Mouse (Mus musculus) right cerebral cortex, postnatal 36 days (tissue): ENCODE measurements around the gene Lrrc51.
A peak's percentile ranks its signal among the peaks of the same experiment; 100 is the strongest.
"Not testable (repeated sequence)": the region's sequence is repeated elsewhere in the genome, so short reads cannot be mapped to it uniquely, and the experiment has no call there.

Experiments used
- DNase-seq, 2 experiments: peaks; one replicate each; pipeline ENCODE4 v3.0.0; 2022; ENCODE audit warnings: low spot score in 2 of 2, mixed read lengths in 1 of 2

The Lrrc51 gene

DNA sequence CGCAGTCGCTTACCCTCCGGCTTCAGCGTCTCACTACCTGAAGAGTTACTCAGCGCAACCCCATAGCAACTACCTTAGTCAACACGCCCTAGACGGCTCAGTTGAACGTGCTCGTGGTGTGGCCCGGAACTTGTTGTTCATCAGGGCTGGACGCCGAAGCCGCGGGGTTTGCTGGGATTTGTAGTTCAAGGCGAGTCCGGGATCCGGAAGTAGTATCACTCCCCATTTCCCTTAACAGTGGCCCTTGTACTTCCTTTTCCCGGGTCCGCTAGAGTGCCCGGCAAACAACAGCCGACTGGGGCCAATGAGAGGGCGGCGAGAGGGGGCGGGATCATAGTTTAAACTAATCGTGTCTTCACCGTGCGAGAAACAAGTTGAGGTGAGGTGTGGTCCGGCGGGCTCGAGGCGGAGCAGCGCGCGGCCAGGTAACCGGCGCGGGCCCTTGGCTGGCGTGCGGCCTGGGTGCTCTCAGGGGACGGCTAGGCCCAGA, at the start of gene Lrrc51, which contains the start of gene Numa1:
Gene Lrrc51, minus strand, starts transcription at position 145 of the 490 bp plus-strand sequence.
Gene Numa1, plus strand, starts transcription at position 361 of the 490 bp plus-strand sequence.
- peak; percentile 97 to 98 for DNase-seq

- DNase-seq, result no peak
Observed at GRCm38 (mm10) chr7:101982735-101983134, 49.0 kb upstream of the Lrrc51 start.

DNA sequence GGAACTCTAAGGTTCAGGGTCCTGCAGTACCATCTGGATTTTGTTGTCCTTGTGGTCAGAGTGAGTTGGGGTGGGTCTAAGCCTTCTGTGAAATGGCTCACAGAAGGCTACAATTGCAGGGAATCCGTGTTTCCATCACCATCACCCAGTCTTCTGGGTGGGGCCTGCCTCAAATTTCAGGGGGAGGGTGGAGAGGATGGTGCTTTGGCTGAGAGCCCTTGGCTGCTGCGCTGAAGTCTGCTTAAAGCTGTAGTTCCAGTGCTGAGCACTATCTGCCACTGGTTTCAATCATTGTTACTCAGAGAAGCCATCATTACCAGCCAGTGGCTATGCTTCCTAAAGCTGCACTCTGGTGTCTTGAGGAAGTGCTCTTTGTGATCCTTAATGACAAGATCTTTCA, 40.8 kb upstream of the Lrrc51 start:
- no peak for DNase-seq

DNA sequence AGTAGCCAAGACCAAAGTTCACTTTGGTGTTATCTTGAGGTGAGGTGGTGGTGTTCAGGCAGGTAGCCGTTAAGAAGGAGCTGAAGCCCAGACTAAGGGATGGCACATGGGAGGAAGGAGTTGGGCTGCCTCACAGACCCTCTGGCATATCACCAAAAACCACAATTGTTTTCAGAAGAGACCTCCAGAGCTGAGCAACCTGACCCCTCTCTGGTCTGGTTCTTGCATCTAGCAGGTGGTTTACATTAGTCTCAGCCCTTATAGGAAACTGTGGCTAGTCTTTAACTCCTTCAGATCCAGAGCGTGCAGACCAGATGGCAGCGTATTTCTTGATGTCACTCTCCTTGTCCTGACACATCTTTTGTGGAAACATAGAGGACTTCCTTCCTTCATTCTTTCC, 40.0 kb upstream of the Lrrc51 start:
- DNase-seq, result no peak

DNA sequence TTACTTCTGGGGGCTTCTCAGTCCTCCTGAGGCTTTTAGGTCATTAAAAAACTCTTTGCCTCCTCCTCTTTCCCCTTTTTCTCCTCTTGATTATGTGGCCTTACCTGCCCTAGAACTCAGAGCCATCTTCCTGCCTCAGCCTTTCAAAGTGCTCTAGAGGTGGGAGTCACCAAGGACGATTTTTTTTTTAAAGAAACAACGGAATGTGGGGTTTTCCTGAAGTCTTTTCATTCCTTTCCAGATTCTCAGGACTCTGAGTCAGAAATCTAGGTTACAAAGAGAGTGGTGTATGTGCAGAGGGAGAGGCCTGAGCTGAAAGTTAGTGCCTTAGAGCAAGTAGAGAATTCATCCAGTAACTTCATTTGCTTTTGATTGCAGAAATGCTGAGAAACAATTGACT, 38.0 kb upstream of the Lrrc51 start:
- DNase-seq, result no peak

- DNase-seq, result peak; percentile 62 to 72
Observed at GRCm38 (mm10) chr7:101970821-101971461, 37.2 kb upstream of the Lrrc51 start.

- DNase-seq, result peak; percentile 85 to 87
Observed at GRCm38 (mm10) chr7:101970429-101970775, 36.7 kb upstream of the Lrrc51 start.

DNA sequence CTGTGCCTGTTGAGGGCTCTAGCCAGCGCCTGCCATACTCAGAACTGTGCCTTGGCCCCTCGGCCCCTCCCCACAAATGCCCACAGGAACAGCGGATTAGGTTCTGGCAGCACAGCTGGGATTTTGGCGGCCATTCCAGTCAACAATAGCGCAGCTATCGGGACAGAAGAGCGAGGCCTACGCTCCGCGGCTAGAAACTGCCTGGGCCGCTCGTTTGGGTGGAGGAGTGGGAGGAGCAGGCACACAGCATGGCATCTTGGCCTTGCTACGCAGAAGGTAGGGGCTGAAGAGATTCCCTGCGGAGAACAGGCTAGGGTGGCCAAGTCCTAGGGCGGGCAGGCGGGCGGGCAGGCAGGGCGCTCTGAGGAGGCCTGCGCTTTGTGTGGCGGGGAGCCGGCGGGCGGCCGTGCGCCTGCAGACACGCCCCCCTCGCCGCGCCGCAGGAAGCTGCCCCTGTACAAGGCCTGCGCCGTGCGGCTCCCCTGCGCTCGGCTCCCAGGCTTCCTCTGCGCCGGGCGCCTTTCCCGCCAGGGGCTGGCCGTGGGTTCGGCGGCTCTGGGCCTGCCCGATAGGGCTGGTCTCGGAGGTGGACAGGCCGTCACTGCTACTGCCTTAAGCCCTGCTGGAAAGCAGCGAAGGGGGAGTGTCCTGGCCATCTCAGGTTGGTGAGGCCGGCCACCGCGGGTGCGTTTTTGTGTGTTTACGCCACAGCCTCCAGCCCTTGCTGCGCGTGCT, 36.2 kb upstream of the Lrrc51 start:
- peak; percentile 70 to 78 for DNase-seq

- DNase-seq, result no peak
Observed at GRCm38 (mm10) chr7:101968751-101969150, 35.1 kb upstream of the Lrrc51 start.

- DNase-seq, result peak in 1 of 2 experiments; percentile 12
Observed at GRCm38 (mm10) chr7:101967256-101967655, 33.6 kb upstream of the Lrrc51 start.

GRCm38 (mm10) chr7:101965606-101966005, 31.9 kb upstream of the Lrrc51 start:
- DNase-seq, result no peak

- no peak for DNase-seq
Observed at GRCm38 (mm10) chr7:101964551-101964950, 30.9 kb upstream of the Lrrc51 start.

DNA sequence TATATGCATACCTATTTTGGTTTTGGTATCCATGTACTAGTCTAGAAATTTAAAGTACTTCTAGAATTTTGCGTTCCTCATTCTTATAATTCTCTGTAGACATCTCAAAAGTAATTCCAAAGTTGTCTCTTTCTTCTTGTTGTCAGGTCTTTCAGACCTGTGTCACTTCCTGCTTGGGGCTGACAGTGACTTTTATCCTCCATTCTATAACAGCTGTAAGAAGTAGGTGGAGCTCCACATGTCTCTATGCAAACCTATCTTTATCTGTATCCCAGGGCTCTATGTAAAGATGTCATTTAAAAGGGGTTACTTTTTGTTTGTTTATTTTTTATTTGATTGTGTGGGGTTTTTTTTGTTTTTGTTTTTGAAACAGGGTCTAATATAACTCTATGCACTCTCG, 29.9 kb upstream of the Lrrc51 start:
- DNase-seq, result no peak

- DNase-seq, result no peak
Observed at GRCm38 (mm10) chr7:101962829-101963228, 29.1 kb upstream of the Lrrc51 start.

DNA sequence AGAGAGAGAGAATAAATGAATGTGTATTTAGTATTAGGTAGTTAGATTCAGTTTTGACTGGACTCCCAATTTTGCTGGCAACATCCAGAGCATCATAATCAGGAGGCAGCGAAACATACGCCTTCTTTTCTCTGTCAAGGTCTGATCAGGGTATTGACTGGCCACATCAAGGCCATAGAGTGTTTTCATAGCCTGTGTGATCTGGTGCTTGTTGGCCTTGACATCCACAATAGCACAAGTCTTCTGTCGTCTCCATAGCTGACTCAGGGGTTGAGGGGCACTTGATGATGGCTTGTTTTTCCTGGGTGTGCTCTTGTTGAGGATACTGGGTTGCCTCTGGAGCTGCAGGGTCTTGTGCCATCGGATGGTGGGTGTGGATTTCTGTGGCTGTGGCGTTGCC, 23.2 kb upstream of the Lrrc51 start:
- DNase-seq, result no peak

DNA sequence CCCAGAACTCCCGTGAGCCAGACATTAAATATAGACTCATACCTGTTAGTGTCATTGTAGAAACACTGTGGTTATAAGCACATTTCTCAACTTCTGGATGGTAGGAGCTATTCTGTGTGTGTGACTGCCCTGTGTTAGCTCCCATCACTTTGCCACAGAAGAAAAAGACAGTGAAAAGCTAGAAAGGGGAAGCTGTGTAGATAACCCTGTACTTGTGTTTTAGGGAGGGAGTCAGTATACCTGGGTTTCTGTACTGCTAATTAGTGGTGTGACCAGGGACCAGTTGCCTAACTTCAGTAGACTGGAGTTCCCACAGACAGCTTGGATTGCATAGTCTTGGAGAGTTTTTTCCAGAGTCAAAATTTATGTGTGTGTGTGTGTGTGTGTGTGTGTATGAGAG, 22.8 kb upstream of the Lrrc51 start:
- DNase-seq, result no peak

GRCm38 (mm10) chr7:101955862-101956261, 22.2 kb upstream of the Lrrc51 start:
- DNase-seq, result no peak

DNA sequence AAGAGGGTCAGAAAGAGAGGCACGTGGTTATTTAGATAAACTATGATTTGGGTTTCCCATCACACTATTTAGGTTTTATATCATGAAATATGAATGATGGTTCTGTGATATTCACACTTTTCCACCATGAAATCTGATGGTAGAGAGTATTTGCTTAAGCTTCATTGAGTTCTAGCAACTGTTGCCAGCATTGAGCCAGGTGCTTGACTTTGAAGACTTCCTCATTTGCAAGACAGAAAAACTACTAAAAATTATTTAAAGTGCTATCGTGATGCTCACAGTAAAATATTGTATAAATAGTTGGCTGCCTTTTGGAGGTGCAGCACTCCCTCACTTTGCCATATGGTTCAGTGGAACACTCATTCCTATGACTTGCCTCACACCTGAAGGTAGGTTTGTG, 21.6 kb upstream of the Lrrc51 start:
- no peak for DNase-seq

GRCm38 (mm10) chr7:101954163-101954562, 20.5 kb upstream of the Lrrc51 start:
- DNase-seq, result peak in 1 of 2 experiments; percentile 28

DNA sequence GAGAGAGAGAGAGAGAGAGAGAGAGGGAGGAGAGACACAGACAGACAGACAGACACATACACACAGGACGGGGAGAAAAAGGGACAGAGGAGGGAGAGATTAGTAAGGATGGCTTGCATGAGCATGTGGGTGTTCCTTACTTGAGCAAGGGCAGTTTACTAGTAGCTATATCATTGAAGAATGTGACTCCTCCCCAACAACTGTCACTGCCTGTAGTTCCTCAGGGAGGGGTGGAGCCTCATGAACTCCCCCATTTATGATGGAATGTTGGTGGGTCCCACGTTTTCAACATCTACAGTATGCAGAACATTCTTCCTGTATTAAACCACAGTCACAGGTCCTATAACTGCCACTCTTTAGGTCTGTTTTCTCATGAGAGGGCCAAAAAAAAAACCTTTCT, 18.4 kb upstream of the Lrrc51 start:
- DNase-seq, result no peak

DNA sequence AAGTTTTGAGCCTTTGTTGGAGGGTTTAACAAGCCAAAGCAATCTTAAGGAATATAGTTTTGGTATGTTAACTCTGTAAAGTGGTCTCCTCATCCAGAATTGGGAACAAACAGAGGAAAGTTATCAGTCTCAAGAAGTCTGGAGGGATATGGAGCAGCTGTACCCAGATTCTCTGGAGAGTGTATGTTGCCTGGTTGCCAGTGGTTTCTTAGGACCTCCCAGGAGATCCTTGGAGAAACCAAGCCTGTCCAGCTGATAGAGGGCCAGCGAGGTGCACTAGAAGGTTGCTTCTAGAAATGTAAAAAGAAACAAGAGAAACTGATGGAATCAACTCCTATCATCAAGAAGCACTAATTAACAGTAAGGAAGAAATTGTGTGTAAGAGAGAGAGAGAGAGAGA, 18.0 kb upstream of the Lrrc51 start:
- no peak for DNase-seq

DNA sequence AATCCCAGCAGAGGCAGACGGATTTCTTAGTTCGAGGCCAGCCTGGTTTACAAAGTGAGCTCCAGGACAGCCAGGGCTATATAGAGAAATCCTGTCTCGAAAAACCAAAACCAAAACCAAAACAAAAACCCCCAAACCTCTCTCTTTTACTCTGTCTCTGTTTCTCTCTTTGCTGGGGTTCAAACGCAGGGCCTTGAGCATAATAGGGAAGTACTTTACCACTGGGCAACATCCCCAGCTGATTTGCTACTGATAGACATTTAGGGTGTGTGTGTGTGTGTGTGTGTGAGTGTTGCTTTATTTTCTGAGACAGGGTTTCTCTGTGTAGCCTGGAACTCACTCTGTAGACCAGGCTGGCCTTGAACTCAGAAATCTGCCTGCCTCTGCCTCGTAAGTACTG, 15.3 kb upstream of the Lrrc51 start:
- DNase-seq, result not testable (repeated sequence)

GRCm38 (mm10) chr7:101939758-101940157, 6.1 kb upstream of the Lrrc51 start:
- DNase-seq, result no peak
